Mouse (Mus musculus): ENCODE results near the gene Dohh.

The Dohh gene

GRCm38 (mm10) chr10:81418216-81419070, 34.2 kb downstream of the Dohh start:
- peak; percentile 5 for DNase-seq (ENCODE audit: low spot score)

- peak; percentile 6 for DNase-seq (ENCODE audit: low spot score)
Observed at GRCm38 (mm10) chr10:81419111-81419928, 35.1 kb downstream of the Dohh start.

DNA sequence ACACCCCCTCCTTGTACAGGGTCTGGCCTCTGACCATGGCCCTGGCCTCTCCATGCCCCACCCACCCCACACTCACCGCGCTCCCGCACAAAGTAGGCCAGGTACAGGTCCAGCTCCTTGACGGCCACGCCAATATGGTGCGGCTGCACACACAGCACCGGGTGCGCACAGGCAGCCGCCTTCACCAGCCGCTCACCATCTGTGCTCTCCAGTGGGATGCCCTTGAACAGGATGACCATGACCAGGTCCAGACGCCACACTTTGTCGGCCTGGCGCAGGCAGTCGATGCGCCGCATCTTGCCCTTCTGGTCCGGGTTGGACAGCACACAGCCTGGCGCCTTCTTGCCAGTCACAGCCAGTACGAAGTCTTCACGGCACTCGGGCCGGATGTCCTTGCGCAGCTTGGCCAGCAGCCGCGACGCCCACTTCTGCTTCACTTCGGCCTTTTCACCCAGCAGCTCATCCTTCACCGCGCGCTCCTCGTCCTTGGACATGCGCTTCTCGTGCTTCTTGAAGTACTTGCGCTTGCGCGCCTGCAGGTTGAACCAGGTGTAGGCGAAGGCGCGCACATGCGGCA, 36.1 kb downstream of the Dohh start:
- DNase-seq (ENCODE audit: low spot score) = peak; percentile 9

DNA sequence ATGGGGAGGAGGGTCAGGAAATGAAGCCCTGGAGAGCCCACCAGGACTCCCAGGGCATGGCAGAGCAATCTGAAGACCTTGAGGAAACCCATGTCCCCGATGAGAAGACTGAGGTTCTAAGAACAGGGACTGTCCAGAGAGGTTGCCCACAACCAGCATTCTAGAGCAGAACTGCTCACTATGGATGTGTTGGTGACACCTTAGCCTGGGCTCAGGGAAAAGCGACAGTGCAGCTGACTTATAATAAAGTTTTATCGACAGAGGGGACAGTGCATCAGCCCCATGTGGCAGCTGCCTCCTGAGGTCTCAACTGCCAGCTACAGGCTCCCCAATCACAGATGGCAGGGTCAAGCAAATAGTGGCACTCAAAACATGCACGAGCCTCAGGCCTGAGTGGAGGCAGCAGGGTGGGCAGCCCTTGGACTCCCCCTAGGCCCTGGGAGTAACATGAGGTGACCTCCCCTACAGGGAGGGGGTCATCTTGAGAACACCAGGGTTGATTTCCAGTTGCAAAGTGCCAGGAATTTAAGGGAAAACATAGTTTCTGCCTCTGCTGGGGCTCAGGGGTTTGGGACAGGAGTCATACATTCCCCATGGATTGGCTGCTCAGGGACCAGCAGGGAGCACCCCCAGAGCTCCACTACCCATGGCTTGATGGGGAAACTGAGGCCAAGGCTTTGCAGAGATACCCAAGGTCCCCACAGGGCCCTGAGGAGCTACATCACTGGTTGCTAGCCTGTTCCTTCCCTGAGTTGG, 37.0 kb downstream of the Dohh start:
- no peak for DNase-seq (ENCODE audit: low spot score)

- no peak for DNase-seq (ENCODE audit: low spot score)
Observed at GRCm38 (mm10) chr10:81421797-81422100, 37.5 kb downstream of the Dohh start.

DNA sequence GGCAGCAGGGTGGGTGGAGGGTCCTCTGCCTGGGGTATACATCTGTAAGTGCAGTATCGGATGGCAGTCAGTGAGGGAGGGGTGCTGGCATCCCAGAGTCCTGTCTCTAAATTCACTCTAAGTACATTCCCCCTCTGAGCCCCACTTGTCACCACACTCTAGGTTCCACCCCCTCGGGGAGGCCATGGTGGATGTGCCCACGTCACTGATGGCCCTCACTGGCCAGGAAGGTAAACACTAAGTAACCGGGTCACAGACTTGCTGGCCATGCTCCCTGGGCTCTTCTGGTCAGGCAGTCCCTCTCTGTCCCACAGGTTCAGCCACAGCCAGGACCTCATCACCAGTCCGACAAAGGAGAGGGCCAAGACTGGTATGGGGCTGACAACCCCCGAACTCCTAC, 38.0 kb downstream of the Dohh start:
- peak; percentile 8 for DNase-seq (ENCODE audit: low spot score)

DNA sequence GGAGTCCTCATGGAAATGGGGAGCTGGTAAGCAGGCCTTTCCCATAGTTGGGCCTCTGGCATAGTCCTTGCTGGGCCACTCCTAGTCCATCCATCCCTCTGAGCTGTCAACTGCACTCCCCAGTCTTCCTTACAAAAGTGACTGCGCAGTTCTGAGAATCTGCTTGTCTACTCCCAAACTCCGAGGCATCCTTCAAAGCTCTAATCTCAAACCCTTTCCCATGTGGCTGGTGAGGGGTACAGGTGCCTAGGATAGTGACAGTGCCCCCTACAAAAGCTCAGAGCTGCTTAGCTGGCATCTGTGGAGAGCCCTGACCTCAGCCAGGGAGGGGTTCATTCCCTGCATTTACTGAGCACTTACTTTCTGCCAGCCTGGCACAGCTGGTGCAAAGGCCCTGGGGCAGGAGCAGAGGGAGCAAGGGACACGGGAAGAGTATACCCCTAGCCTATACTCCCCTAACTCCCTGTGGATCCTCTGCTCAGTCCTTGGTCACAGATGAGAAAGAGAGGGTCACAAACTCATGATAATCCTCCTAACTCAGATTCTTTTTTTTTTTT, 38.5 kb downstream of the Dohh start:
- no peak for DNase-seq (ENCODE audit: low spot score)

- no peak for DNase-seq (ENCODE audit: low spot score)
Observed at GRCm38 (mm10) chr10:81423476-81424245, 39.4 kb downstream of the Dohh start.

DNA sequence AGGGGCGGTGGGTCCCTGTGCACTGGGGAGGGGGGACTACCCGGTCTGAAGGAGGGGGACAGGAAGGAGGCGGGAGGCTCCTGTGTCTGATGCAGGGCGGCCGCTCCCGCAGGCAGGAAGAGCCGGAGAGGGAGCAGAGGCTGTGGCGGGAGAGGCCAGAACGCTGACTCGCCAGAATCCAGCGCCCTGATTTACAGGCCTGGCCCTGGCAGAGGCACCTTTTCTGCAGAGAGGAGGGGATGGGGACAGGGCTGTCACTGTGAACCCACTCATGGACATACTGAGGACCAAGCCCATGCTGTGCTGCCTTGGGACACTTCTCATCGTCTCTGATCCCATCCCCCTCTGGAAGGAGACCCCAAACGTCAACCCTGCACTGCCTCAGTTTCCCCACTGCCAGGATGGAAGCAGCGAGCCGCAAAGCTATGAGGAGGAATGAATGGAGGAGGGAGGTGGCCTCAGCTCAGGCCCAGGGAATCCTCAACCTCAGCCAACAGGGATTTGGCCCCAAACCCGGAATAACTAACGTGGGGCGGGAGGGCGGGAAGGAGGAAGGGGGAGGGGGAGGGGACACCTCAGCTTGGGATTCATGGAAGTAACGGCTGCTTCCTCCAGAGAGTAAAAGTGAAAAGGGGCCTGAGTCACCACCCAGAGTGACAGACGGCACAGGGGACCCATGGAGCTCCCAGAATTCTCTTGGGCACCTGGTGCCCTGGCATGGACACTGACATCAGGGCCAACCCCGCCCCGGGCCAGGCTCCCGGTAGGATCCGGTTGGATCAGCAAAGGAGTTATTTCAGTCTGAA, 40.2 kb downstream of the Dohh start:
- DNase-seq (ENCODE audit: low spot score) = peak; percentile 10

DNA sequence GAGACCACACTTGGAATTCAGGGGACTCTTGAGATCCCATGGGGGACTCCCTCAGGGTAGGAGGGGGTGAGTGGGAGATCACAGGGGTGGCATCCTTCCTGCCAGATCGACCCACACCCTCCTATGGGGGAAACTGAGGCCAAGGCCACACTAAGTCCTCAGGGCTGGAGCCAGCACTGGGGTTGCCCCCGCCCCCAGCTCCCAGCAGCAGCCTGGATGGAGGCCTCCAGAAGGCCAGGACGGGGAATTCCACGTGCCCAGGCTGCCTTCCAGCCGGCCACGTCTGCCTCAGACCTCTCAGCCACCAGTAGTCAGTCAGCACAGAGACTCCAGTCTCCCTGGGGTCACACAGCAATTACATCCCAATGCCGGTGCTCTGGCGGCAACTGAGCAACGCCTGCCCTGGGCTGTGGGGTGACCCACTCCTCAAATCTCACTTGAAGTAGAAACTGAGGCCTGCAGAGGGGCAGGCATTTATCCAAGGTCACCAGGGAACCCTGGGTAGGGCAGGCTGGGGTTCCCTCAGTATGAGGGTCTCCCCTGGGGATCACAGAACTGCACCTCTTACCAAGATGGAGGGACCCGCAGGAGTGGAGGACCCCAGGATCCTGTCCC, 41.1 kb downstream of the Dohh start:
- peak; percentile 8 for DNase-seq (ENCODE audit: low spot score)

GRCm38 (mm10) chr10:81426081-81426671, 41.9 kb downstream of the Dohh start:
- peak; percentile 10 for DNase-seq (ENCODE audit: low spot score)

- DNase-seq (ENCODE audit: low spot score) = peak; percentile 40
Observed at GRCm38 (mm10) chr10:81426897-81427296, 42.7 kb downstream of the Dohh start.

- no peak for DNase-seq (ENCODE audit: low spot score)
Observed at GRCm38 (mm10) chr10:81427327-81427726, 43.1 kb downstream of the Dohh start.

- DNase-seq (ENCODE audit: low spot score) = peak; percentile 9
Observed at GRCm38 (mm10) chr10:81427804-81428506, 43.7 kb downstream of the Dohh start.

GRCm38 (mm10) chr10:81428507-81428870, 44.3 kb downstream of the Dohh start:
- no peak for DNase-seq (ENCODE audit: low spot score)

DNA sequence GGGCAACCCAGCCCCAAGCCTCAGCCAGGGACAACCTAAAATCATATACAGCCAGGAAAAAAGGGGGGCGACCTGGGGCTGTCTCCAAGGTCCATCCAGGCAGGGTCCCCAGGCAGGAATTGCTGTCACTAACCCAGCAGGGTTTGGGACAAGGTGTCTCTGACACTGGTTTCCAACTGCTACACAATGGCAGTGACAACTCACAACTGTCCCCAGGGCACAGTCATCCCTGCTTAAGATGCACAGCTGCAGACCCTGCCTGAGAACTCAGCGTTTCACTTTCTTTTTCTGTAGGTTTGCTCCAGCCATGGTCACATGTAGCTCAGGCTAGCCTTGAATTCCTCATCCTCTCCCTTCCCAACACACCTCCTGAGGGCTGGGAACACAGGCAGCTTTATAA, 44.9 kb downstream of the Dohh start:
- DNase-seq (ENCODE audit: low spot score) = no peak

- DNase-seq (ENCODE audit: low spot score) = peak; percentile 28
Observed at GRCm38 (mm10) chr10:81429605-81430061, 45.4 kb downstream of the Dohh start.

DNA sequence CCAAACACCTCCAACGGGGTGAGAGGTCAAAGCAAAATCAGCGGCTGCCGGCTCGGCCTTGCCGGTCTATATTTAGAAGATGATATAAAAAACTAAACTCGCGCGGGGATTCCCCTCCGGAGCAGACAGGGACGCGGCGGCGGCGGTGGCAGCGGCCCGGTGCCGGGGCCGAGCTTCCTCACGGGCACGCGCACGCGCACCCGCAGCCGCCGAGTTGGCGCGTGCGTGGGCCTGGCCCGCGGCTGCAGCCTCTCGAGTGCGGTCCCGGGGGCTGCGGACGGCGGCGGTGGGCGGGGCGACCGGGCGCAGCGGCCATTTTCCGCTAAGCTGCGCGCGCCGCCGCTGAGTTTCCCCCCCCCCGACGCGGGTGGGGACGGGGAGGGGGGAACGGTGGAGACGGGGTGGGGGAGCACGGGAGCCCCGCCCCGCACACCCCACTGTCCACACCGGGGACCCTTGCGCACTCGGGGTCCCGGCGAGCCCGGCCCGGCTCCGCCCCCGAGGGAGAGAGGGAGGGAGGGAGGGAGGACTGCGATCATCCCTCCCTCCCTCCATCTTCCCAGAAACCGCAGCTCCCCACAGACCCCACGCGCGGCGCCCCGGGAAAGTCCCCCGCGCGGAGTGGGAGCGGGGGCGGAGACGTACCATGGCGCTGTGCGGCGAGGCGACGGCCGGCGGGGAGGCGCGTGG, 46.1 kb downstream of the Dohh start:
- peak; percentile 22 for DNase-seq (ENCODE audit: low spot score)

Data from urinary bladder, postnatal 10 days (tissue).